Mouse (Mus musculus) olfactory bulb, adult 2 months (tissue): ENCODE data around the gene Mob1a. TPM values are rescaled to one million over a fixed set of nuclear protein-coding genes. Genes with fewer than 3 reads are reported as not detected.

Experiments used
- H3K27ac ChIP-seq: fragments of 200-500 bp; 2 replicates; pipeline ENCODE4 v1.5.1; 2012; ENCODE audit warnings: low read depth, low read length; ENCODE audit not compliant: insufficient read depth
- H3K4me1 ChIP-seq: fragments of 200-500 bp; 2 replicates; pipeline ENCODE4 v1.6.1; 2012; ENCODE audit warnings: low read length; ENCODE audit not compliant: control insufficient read depth, insufficient read depth
- H3K4me3 ChIP-seq: fragments of 200-500 bp; 2 replicates; pipeline ENCODE4 v1.5.1; 2012; ENCODE audit warnings: mild to moderate bottlenecking, low read depth, low read length, moderate library complexity; ENCODE audit not compliant: insufficient read depth
- CTCF ChIP-seq: fragments of 200-500 bp; IDR thresholded peaks from 2 replicates; pipeline ENCODE4 v1.5.1; 2012; ENCODE audit warnings: low read depth, mild to moderate bottlenecking, low read length, moderate library complexity; ENCODE audit not compliant: insufficient read depth
- POLR2A ChIP-seq: fragments of 200-500 bp; IDR thresholded peaks from 2 replicates; pipeline ENCODE4 v1.6.1; 2012; ENCODE audit warnings: mild to moderate bottlenecking, low read depth, low read length, moderate library complexity; ENCODE audit not compliant: insufficient read depth
- WGBS: fragments of 180-500 bp; shearing (Covaris S2); methylation state at CpG from one replicate; pipeline ENCODE4 v1.1.7; 2018; 5-methylcytosine and 5-hydroxymethylcytosine counted together
- polyA plus RNA-seq: library from polyadenylated mRNA; stranded (reverse); fragments of >200 nt; gene quantifications from 2 replicates; pipeline ENCODE4 v1.2.4, GENCODE M21; 2012; ENCODE audit warnings: low replicate concordance; ENCODE audit not compliant: missing spikeins, insufficient read depth, insufficient read length

The Mob1a gene
- polyA plus RNA-seq, 1 experiment = not detected

DNA sequence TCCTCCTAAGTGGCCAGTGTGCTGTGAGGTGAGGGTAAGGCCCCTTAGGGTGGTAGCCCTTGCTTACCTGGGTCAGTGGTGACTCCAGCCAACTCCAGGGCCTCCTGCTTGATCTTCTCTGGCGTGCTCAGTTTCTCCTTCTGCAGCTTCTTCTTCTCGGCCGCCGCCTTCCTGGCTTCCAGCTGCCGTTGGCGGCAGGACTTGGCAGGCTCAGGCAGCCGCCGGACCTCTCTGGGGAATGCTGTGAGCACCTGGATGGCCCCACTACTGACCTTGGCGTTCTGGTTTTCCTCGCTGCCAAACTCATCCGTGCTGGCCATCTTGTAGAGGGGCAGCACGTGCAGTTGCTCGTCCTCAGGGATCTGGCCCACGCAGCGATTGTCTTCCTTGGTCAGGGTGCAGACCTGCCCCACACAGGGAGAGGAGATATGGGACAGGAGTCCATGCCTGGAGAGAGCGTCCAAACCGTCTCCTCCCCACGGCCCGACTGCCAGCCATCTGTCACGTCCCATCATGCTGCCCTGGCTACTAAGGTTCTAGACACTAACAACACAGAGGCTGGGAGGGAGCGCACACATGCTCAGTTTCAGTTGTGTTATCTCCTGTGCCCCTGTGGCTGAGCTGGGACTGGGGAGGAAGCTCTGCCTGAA is 44.6 kb downstream of the Mob1a start:
- H3K4me1 ChIP-seq = peaks cover 6% of the 10 kb centered on the region; the same call in 1 of the 2 replicates
- H3K4me3 ChIP-seq = no peak overlapping the region
- no peak for TF ChIP-seq POLR2A
- no peak for TF ChIP-seq CTCF
- WGBS = 87% methylated on average over 21 of the region's 21 CpGs
- H3K27ac ChIP-seq = no peak overlapping the region

DNA sequence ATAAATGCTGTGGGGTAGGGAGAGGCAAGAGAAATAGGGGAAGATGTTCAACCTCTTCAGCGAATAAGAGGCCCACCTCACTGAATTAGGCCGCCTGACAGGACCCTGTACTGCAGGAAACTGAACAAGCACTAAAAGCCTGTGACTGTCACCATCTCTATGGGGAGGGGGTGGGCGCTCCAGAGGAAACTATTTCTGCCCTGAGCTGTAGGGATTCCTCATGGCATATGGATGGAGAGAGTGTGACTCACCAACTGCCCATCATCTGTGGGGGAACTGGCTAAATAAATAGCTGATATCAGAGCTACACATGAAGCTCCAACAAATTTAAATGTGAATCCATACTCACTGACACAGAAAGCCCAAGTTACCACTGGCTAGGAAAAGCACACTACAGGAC is 45.5 kb downstream of the Mob1a start:
- TF ChIP-seq CTCF (no peak), POLR2A (no peak)
- no peak overlapping the region for H3K27ac ChIP-seq
- H3K4me1 ChIP-seq = peaks cover 6% of the 10 kb centered on the region; the same call in 1 of the 2 replicates
- WGBS = 75% methylated on average over 3 of the region's 3 CpGs
- H3K4me3 ChIP-seq = no peak overlapping the region

DNA sequence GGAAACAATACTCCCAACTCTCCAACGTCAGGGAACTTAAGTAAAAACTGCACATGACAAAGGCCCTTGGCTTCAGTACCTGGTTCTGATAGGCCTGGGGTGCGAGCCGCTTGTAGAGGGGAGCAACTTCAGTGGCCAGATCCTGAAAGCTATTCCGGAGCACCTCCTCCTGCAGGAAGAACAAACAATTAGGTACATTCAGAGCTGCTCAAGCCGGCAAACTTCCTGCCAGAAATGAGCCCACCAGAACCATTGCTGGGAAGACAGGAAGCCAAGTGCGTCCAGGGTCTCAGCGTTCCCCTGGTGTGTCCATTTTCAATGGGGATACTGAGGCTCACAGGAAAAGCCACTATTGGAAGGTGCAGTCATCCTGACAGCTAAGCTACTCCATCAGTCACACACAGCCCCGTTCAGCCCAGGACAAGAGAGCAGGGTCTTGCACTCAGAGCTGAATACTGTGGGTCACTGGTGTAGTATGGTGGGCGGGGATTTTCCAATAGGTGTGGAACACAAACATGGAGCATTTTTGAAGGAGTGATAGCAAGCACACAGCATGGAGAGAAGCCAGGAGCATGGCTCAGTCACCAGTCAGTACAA is 48.0 kb downstream of the Mob1a start:
- no peak overlapping the region for H3K27ac ChIP-seq
- WGBS = 74% methylated on average over 9 of the region's 9 CpGs
- TF ChIP-seq CTCF (no peak), POLR2A (no peak)
- peaks cover 6% of the 10 kb centered on the region; the same call in 1 of the 2 replicates for H3K4me1 ChIP-seq
- H3K4me3 ChIP-seq = no peak overlapping the region

DNA sequence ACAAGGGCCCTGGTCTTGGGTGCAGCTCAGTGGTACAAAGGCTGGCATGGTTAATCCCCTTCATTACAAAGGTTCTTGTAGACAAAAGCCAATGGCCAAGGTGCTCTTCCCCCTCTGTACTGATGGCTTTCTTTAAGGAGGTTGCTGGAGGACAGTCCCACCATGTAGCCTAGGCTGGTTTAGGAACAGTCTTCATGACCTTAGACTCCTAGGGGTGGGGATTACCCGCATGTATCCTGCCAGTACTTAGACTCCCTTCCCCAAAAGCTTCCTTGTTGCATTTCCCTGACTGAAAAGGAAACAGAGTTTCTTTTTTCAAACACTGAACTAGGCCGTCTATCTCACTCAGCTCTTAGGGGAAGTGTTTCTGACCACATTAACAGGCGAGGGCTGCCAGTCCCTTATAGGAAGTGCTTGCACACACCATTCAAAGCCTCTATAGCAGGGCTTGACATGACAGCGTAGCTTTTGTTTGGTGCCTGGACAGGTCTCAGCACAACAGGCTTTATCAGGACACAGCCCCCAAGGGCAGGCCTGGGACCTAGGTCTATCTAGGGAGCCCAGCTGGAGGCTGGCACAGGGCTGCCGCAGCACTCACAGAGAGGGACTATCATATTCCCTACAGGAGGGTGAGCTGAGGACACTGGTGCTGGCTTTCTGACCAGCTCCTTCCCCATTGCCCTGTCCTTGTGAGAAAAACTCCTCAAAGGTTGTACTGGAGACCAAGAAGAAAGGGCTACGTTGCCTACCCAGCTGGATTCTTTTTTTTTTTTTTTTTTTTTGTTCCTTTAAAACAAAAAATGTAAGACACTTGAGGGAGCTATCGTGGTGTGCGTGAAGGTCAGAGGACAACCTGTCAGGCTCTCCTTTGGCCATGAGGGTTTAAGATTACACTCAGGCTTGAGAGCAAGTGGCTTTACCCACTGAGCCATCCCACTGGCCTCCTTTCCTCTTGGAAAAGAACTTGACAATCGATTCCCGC is 56.0 kb downstream of the Mob1a start:
- H3K27ac ChIP-seq = no peak overlapping the region
- WGBS = 75% methylated on average over 10 of the region's 10 CpGs
- H3K4me1 ChIP-seq = no peaks in the 10 kb centered on the region; the same call in 1 of the 2 replicates
- no peak overlapping the region for H3K4me3 ChIP-seq
- TF ChIP-seq CTCF (no peak), POLR2A (no peak)

DNA sequence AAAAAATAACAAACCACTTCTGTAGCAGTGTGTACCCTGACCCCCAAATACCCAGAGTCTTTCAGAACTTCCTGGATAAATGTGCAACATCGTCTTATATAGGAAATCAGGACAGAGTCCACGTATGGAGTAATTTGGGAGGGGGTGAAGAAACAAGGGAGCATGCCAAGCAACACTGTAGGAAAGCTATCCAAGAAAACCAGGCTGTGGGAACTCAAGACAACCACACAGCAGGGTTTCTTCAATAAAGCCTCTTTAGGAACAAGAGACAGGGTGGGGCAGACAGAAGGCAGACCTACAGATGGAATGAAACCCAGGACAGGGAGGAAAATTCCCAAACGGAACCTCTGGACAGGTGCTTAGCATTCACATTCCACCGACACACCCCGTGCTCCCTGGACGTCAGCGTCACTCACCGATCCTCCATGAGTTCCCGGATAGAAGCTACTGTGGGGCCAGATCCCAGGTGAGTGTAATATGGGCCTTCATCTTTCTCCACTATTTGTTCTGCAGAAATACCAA is 59.8 kb downstream of the Mob1a start:
- TF ChIP-seq CTCF (no peak), POLR2A (no peak)
- Histone ChIP-seq H3K4me1 (peaks cover 5% of the 10 kb centered on the region), H3K4me3 (no peak overlapping the region), H3K27ac (no peak overlapping the region)
- 77% methylated on average over 9 of the region's 9 CpGs for WGBS

DNA sequence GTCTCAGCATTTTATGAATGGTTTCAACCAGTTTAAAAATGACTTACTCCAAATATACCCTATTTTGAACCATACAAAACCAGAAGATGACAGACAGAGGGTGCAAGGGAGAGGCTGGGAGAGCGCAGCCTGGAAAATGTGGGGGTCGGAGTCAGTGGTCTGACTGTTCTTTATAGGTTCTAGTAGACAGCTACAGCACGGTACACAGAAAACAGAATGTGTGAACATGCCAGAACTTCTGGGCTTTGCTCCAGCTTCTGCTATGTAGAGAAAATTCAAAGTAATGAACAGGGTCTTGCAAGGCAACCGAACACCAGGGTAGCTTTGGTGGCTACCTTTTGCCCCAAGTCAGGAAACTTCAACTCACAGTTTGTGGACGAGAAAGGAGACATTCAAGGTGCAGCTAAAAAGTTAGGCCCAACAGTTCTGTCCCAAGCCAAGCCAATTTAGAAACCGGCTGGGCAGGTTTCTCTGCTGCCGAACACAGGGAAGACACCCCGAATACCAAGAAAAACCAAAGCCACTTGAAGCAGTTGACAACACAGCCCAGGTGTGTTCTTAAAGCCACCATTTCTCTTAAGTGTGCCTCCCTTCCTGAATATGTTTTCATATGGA is 66.5 kb downstream of the Mob1a start:
- WGBS = 41% methylated on average over 8 of the region's 8 CpGs
- no peak overlapping the region for H3K4me3 ChIP-seq
- no peak overlapping the region for H3K27ac ChIP-seq
- H3K4me1 ChIP-seq = peaks cover 15% of the 10 kb centered on the region
- TF ChIP-seq CTCF (no peak), POLR2A (no peak)

Other genes starting within 250 kb of the Mob1a start
- gene Pcgf1, start 248.1 kb upstream of the Mob1a start, polyA plus RNA-seq = not detected in 2 replicates
- not detected in 2 replicates for gene Lbx2, start 239.6 kb upstream of the Mob1a start, polyA plus RNA-seq
- not detected in 2 replicates for gene Ccdc142, start 224.4 kb upstream of the Mob1a start, polyA plus RNA-seq
- gene Gm42688, start 224.4 kb upstream of the Mob1a start, polyA plus RNA-seq = not detected in 2 replicates
- not detected in 2 replicates for gene Mrpl53, start 217.0 kb upstream of the Mob1a start, polyA plus RNA-seq
- gene Mogs, start 210.5 kb upstream of the Mob1a start, polyA plus RNA-seq = not detected in 2 replicates
- not detected in 2 replicates for gene Wbp1, start 204.5 kb upstream of the Mob1a start, polyA plus RNA-seq
- gene Ino80b, start 200.6 kb upstream of the Mob1a start, polyA plus RNA-seq = not detected in 2 replicates
- not detected in 2 replicates for gene Rtkn, start 190.6 kb upstream of the Mob1a start, polyA plus RNA-seq
- gene Wdr54, start 169.6 kb upstream of the Mob1a start, polyA plus RNA-seq = not detected in 2 replicates
- not detected in 2 replicates for gene 1700003E16Rik, start 169.6 kb upstream of the Mob1a start, polyA plus RNA-seq
- 187 TPM in 1 of 2 replicates, not detected in the other for gene Dctn1, start 160.1 kb upstream of the Mob1a start, polyA plus RNA-seq
- not detected in 2 replicates for gene Slc4a5, start 106.2 kb upstream of the Mob1a start, polyA plus RNA-seq
- not detected in 2 replicates for gene Mthfd2, start 108 bp upstream of the Mob1a start, polyA plus RNA-seq
- not detected in 2 replicates for gene Bola3, start 23.1 kb downstream of the Mob1a start, polyA plus RNA-seq
- gene Tet3, start 133.1 kb downstream of the Mob1a start, polyA plus RNA-seq = 65.6 and 107 TPM in 2 replicates
- gene Dguok, start 181.0 kb downstream of the Mob1a start, polyA plus RNA-seq = not detected in 2 replicates
- gene Actg2, start 210.2 kb downstream of the Mob1a start, polyA plus RNA-seq = not detected in 2 replicates
- not detected in 2 replicates for gene Stambp, start 246.7 kb downstream of the Mob1a start, polyA plus RNA-seq